ENCODE assay signal across 16 mouse cellular contexts in the genomic region with DNA sequence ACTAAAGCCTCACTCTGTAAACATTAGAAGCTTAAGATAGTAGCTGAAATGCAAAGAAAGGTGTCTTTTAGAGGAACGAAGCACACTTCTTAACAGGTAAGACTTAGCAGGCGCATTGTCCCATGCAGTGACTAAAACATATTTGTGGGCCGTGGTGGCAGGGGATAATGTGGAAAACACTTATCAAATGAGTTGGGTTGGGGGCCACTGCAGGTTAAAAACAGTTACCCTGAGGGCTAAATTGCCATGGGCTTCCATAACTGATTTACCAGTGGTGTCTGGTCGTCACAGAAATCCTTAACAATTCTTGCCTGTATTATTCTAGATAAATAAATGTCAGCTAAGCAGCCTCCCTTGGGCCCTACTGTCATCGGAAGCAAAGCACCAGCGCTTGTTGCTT.
"Had no signal": no experiment of that assay in that cellular context is flagged by ENCODE, and none has a peak within 500 bp of the region (broad histone marks: within the 10 kb centered on the region; RNA-seq: fewer than 3 reads in every experiment).

No protein-coding gene starts in this region.

- H3K9me3 ChIP-seq: neural tube, embryonic 13.5 days; neural tube, embryonic 15.5 days; stomach, embryonic 15.5 days had no signal

- DNase-seq: retina, postnatal 1 day; right cerebral cortex, adult 18-20 months; right cerebral cortex, postnatal 14 days; right cerebral cortex, postnatal 25 days; right cerebral cortex, postnatal 4 days; spleen, adult 18-20 months; thymus, adult 18-20 months; thymus, adult 2 months; thymus, postnatal 14 days; thymus, postnatal 25 days; thymus, postnatal 36 days; thymus, postnatal 4 days had no signal

- H3K4me3 ChIP-seq: neural tube, embryonic 13.5 days; neural tube, embryonic 15.5 days; stomach, embryonic 15.5 days had no signal

- H3K36me3 ChIP-seq: neural tube, embryonic 13.5 days; neural tube, embryonic 15.5 days; stomach, embryonic 15.5 days had no signal

- H3K27ac ChIP-seq: neural tube, embryonic 13.5 days; neural tube, embryonic 15.5 days; stomach, embryonic 15.5 days; stomach, postnatal 0 days had no signal

- H3K4me1 ChIP-seq: neural tube, embryonic 15.5 days; stomach, embryonic 15.5 days had no signal

- H3K9ac ChIP-seq: neural tube, embryonic 13.5 days; neural tube, embryonic 15.5 days; stomach, embryonic 15.5 days had no signal

- H3K27me3 ChIP-seq: neural tube, embryonic 13.5 days; neural tube, embryonic 15.5 days; stomach, embryonic 15.5 days had no signal

- H3K4me2 ChIP-seq: neural tube, embryonic 13.5 days; neural tube, embryonic 15.5 days; stomach, embryonic 15.5 days had no signal
